Mouse (Mus musculus) left cerebral cortex, adult 18-20 months (tissue): Measurements from ENCODE around the gene Guca2a. TPM values are rescaled to one million over a fixed set of nuclear protein-coding genes. Genes with fewer than 3 reads are reported as not detected.
"Not testable (repeated sequence)": the region's sequence is repeated elsewhere in the genome, so short reads cannot be mapped to it uniquely, and the experiment has no call there.

Source experiments
- DNase-seq, 2 experiments: peaks; one replicate each; pipeline ENCODE4 v3.0.0; 2021 to 2022; ENCODE audit warnings: low spot score in 2 of 2, mixed read lengths in 1 of 2
- long read RNA-seq, 2 experiments: library from polyadenylated mRNA; stranded (forward); transcript quantifications; one replicate each; pipeline ENCODE4 v2.0.0; 2021
- total RNA-seq, 2 experiments: library from RNA; stranded (reverse); gene quantifications; 2 replicates each; pipeline ENCODE4 v1.2.3; 2021

Guca2a gene
- total RNA-seq, result not detected
- long read RNA-seq, experiment 1, result 0 reads
- long read RNA-seq, experiment 2, result 0 reads

GRCm38 (mm10) chr4:119637176-119637845, at the start of gene Guca2a:
TSS of gene Guca2a (plus strand) at chr4:119637704.
- DNase-seq, result no peak

DNA sequence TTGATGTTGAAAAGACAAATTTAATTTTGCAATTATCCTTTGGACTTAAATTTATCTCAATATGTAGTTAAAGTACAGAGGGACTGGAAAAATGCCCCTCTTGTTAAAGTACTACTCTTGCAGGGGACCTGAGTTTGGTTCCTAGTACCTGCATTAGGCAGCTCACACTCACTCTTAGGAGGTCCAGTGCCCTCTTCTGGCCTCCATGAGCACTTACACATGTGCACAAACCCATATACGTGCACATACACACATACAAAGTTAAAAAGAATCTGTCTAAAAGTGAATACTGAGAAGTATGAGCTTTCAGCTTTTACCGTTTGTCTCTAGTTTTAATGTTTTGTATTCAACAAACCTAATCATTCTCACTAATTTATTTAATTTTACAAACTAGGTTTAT, 49.5 kb upstream of the Guca2a start:
- DNase-seq, result no peak

GRCm38 (mm10) chr4:119589423-119589822, 48.1 kb upstream of the Guca2a start:
- no peak for DNase-seq

- DNase-seq, result no peak
Observed at GRCm38 (mm10) chr4:119590027-119590426, 47.5 kb upstream of the Guca2a start.

- DNase-seq, result no peak
Observed at GRCm38 (mm10) chr4:119592479-119592878, 45.0 kb upstream of the Guca2a start.

DNA sequence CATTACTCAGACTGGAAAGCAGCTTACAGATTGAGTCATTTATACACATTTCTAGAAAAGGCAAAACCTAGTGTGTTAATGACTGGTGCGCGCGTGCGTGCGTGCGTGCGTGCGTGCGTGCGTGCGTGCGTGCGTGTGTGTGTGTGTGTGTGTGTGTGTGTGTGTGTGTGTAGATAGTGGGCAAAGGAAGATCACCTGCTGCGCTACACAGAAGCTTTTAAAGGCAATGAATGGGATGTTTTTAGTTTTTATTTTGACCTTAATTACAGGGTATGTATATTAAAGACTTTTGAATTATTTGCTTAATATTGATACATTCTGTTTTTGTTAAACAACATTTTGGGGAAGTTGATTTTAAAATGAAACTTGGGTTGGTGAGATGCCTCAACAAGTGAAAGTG, 43.2 kb upstream of the Guca2a start:
- DNase-seq, result no peak

DNA sequence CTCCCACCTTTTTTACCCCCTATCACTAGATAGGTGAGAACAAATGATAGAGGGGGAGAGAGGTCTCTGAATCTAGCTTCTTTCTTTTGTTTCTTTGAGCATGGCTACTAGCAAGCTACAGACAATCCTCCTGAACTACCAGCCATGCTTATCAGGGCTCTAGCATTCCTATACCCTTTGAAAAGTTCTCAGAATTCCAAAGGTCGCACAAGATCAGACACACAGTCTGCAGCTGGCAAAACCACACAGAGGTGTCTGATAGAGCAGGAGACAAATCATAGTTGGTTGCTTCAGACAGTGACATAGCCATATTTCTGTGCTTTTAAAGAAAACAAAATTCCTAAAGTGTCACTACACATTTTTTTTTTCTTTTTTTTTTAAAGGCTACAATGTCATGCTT, 37.9 kb upstream of the Guca2a start:
- no peak for DNase-seq

- no peak for DNase-seq
Observed at GRCm38 (mm10) chr4:119609488-119609887, 28.0 kb upstream of the Guca2a start.

GRCm38 (mm10) chr4:119614078-119614477, 23.4 kb upstream of the Guca2a start:
- DNase-seq, result no peak

DNA sequence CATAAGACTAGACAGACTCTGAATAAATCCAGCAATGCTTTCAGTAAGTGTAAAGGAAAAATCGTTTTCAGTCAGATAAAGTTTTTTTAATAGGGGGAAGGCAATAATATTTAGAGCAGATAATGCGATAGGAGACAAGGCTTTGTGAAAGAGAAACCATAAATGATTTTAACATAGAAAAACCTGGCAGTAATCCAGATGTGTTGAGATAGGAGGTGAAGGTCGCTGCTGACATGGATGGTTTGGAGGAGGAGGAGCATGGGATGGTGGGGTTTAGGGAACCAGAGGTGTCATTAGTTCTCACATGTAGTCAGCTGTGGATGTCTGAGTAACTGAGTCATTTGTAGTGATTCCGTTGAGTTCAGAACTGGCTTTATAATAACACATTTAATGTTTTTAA, 22.8 kb upstream of the Guca2a start:
- no peak for DNase-seq

DNA sequence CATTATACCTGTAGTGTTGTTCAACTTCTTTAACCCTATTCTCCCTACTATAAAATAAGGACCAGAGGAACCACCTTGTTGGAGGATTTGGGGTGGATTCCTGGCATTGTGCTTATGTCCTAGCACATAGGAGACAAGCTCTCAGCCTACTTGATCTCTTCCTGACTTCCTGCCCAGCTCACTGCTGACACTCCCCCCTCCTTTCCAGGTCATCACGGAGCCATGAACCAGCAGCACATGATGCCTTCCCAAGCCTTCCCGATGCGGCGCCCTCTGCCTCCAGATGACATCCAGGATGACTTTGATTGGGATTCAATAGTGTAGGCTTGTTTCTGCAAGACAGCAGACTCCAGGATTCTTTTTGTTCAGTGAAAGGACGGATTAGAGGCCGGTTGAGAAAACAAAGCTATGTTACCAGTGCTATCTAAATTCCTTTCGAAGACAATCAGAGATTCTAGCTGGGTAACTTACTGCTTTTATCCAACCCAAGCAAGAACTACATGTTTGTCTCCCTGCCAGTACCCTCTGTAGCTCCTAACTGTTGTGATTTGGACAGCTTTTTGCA, 11.3 kb upstream of the Guca2a start:
- DNase-seq, result no peak

DNA sequence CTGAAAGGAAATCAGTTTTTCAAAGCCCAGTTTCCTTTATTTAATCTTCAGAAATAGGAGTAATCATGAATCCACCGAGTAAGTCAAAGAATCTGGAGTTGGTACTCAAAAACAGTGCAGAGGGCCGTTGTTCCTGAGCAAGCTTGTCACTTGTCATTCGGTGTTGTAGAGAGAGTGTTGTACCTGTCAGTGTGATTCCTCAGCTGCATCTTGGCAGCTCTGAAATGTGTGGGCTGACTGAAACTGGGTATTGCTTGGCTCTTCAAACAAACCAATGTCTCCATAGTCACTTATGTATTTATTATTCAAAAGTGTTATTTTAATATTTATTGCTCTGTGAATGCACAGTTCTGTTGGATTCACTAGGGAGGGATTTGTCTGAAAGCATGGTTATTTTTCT, 10.6 kb upstream of the Guca2a start:
- no peak for DNase-seq

DNA sequence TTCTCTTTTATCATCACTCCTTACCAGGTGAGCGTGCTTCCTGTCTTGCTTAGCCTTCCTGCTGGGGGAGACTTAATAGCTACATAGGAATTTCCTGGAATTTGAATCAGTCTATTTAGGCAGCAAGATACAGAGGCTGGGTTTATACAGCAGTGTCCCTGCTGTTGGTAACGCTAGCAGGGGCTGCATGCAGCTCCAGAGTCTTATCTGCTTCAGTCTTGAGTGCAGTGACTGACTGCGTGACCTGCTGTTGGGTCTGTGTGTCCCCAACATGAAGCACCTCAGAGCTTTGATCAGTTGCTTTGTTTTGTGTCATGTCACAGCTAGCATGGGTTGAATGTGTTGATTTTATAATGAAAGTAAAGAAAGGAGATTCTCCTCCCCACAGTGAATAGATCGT, 10.2 kb upstream of the Guca2a start:
- no peak for DNase-seq

GRCm38 (mm10) chr4:119628363-119628762, 9.1 kb upstream of the Guca2a start:
- not testable (repeated sequence) for DNase-seq

- peak; percentile 47 to 48 for DNase-seq
Observed at GRCm38 (mm10) chr4:119631115-119631919, 6.2 kb upstream of the Guca2a start.

DNA sequence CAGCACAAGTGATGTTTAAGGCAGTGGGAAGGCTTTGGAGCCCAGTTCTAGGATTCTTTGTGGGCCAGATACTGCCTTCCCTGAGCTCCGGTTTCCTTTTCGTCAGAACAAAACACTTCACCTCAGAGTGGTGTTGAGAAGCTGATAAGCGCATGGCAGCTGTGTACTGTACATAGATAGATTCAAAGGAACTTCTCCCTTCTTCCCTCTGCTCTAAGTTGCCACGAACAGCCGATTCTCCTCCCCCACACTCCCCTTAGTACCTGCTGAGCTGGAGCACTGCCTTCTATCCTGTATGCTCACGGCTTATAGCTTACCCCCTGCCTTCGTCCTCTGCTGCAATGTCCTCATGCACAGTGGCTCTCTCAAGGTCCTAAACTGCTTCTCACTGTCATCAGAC, 4.8 kb upstream of the Guca2a start:
- no peak for DNase-seq

DNA sequence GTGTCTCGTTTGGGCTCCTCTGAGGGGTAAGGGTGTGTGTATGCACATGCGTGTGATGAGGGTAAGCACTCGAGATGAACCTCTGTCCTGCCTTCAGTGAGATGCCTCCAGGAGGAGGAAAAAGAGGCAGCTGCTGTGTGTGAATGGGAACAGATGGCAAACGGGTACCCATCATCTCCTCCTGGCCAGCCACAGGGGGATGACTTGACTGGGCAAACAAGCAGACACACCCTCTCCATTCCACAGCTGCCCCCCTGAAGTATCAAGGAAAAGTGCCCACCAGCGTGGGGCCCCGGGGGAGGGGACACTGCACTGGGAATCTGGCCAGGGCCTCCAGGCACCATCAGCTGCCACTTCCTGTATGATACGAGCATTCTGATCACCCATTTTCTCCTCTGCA, 4.2 kb upstream of the Guca2a start:
- DNase-seq, result no peak

GRCm38 (mm10) chr4:119633948-119634347, 3.6 kb upstream of the Guca2a start:
- no peak for DNase-seq

GRCm38 (mm10) chr4:119634908-119635660, 2.4 kb upstream of the Guca2a start:
- no peak for DNase-seq

GRCm38 (mm10) chr4:119635686-119636085, 1.8 kb upstream of the Guca2a start:
- DNase-seq, result no peak

GRCm38 (mm10) chr4:119636731-119637130, 773 bp upstream of the Guca2a start:
- no peak for DNase-seq

- no peak for DNase-seq
Observed at GRCm38 (mm10) chr4:119637946-119638345, 442 bp downstream of the Guca2a start.
